Mouse (Mus musculus): ENCODE measurements around the gene Adipoq. TPM values are rescaled to one million over a fixed set of nuclear protein-coding genes. Genes with fewer than 3 reads are reported as not detected.

Adipoq gene
- total RNA-seq, 1 experiment: 0.22 TPM

DNA sequence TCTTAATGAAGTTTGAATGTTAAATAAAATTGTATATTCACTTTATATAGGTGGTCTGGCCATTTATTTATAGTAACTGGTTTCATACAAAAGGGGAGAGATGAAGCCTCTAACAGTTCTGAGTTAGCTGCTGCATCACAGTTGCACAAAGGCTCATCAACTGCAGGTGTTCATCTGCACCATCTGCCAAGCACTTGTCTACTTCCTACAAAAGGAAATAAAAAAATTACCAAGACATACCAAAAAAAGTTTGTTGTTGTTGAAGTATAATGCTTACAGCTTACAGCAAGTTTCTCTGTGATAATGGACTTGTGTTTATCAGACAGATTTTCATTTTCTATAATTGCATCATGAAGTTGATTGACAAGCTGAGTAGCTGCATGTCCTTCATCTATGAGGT is 32.4 kb upstream of the Adipoq start:
- Histone ChIP-seq H3K9me3 (ENCODE audit: control insufficient read depth, insufficient read depth, low read depth, low read length) (no peaks in the 10 kb centered on the region), H3K36me3 (ENCODE audit: control insufficient read depth, insufficient read depth, low read length, poor library complexity, severe bottlenecking) (peaks cover 44% of the 10 kb centered on the region), H3K27ac (ENCODE audit: insufficient read depth, low read depth, low read length, poor library complexity, severe bottlenecking) (no peak overlapping the region), H3K4me1 (ENCODE audit: control insufficient read depth in 2 of 2, insufficient read depth in 2 of 2, low read length in 2 of 2, poor library complexity in 1 of 2) (no peaks in the 10 kb centered on the region), H3K9ac (ENCODE audit: insufficient read depth, low read depth, low read length, poor library complexity, severe bottlenecking) (no peak overlapping the region), H3K4me3 (ENCODE audit: insufficient read depth in 1 of 2, low read depth in 1 of 2, low read length in 2 of 2, poor library complexity in 1 of 2, severe bottlenecking in 1 of 2) (no peak overlapping the region)
- TF ChIP-seq ZC3H11A (IDR thresholded peaks at IDR 0.05; ENCODE audit: borderline replicate concordance, low read depth, low read length) (no peak), CHD2 (IDR thresholded peaks at IDR 0.05; ENCODE audit: low read depth, low read length) (no peak), HCFC1 (IDR thresholded peaks at IDR 0.05; ENCODE audit: borderline replicate concordance, insufficient read depth, low read length) (no peak), MAFK (IDR thresholded peaks at IDR 0.05; ENCODE audit: insufficient read depth, low read depth, low read length) (no peak), ZNF384 (IDR thresholded peaks at IDR 0.05; ENCODE audit: low read depth, low read length) (no peak)
- in situ Hi-C loops (cut with MboI; ENCODE audit: low sequenced_read_pairs in 2 of 2, unreplicated experiment in 2 of 2): loop anchor here in 1 of 2 experiments (25.0 kb wide), 1 partner anchor 702 kb away; no protein-coding TSS in a partner anchor
- DNase-seq (ENCODE audit: low read depth, low spot score): no peak

DNA sequence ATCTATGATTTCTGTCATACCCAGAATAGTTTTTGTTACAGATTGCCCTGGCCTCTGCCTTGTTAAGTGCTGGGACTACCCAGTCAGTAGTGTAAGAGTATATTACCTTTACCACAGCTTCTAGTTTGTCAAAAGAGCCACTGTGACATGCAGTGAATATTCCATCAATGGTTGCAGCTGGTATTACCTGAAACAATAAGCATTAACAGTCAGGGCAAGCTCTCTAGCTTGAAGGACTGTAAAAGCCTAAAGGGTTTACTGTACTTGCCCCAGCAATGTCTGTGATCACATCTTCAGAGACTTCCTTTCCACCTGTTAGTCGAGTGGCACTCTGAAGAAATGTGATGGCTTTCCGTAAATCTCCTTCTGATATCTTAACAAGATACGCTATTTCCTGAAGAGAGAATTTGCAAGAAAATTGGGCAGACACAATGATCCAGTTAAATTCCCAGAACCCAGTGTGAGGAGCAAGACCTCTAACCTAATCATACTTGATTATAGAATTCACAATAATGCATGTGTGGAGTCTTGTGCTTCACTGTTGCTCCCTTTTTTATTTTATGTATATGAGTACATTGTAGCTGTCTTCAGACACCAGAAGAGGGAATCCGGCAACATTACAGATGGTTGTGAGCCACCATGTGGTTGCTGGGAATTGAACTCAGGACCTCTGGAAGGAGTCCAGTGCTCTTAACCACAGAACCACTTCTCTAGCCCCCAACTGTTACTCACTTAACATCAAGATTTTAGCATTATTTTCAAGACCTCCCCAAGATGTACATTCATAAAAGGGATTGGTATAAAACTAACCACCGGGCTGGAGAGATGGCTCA is 31.8 kb upstream of the Adipoq start:
- no peak for TF ChIP-seq HCFC1 (IDR thresholded peaks at IDR 0.05; ENCODE audit: borderline replicate concordance, insufficient read depth, low read length)
- no peak for TF ChIP-seq CHD2 (IDR thresholded peaks at IDR 0.05; ENCODE audit: low read depth, low read length)
- TF ChIP-seq MAFK (IDR thresholded peaks at IDR 0.05; ENCODE audit: insufficient read depth, low read depth, low read length): no peak
- no peak for TF ChIP-seq ZNF384 (IDR thresholded peaks at IDR 0.05; ENCODE audit: low read depth, low read length)
- TF ChIP-seq ZC3H11A (IDR thresholded peaks at IDR 0.05; ENCODE audit: borderline replicate concordance, low read depth, low read length): no peak
- in situ Hi-C loops (cut with MboI; ENCODE audit: low sequenced_read_pairs in 2 of 2, unreplicated experiment in 2 of 2): loop anchor here in 1 of 2 experiments (25.0 kb wide), 1 partner anchor 702 kb away; no protein-coding TSS in a partner anchor
- no peaks in the 10 kb centered on the region for H3K4me1 ChIP-seq (ENCODE audit: control insufficient read depth in 2 of 2, insufficient read depth in 2 of 2, low read length in 2 of 2, poor library complexity in 1 of 2)
- H3K9me3 ChIP-seq (ENCODE audit: control insufficient read depth, insufficient read depth, low read depth, low read length): no peaks in the 10 kb centered on the region
- no peak overlapping the region for H3K4me3 ChIP-seq (ENCODE audit: insufficient read depth in 1 of 2, low read depth in 1 of 2, low read length in 2 of 2, poor library complexity in 1 of 2, severe bottlenecking in 1 of 2)
- H3K9ac ChIP-seq (ENCODE audit: insufficient read depth, low read depth, low read length, poor library complexity, severe bottlenecking): no peak overlapping the region
- DNase-seq (ENCODE audit: low read depth, low spot score): no peak
- no peak overlapping the region for H3K27ac ChIP-seq (ENCODE audit: insufficient read depth, low read depth, low read length, poor library complexity, severe bottlenecking)
- peaks cover 39% of the 10 kb centered on the region for H3K36me3 ChIP-seq (ENCODE audit: control insufficient read depth, insufficient read depth, low read length, poor library complexity, severe bottlenecking)

DNA sequence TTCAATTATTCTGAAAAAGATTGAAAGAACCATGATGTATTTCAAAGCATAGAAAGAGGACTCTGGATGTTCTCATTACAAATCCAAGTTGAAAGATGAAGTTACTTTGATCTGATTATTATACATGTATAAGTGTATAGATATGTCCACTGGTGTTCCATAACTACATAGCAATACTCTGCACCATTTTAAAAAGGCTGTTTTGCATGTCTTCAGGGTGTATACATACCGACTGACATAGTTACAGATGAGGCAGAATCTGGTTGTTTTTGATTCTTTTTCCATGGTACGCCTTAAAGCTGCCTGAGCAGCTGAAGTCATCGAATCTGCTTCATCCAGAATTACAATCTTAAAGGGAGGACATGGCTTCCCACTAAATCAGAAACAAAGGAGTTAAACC is 30.9 kb upstream of the Adipoq start:
- H3K9ac ChIP-seq (ENCODE audit: insufficient read depth, low read depth, low read length, poor library complexity, severe bottlenecking): no peak overlapping the region
- H3K4me1 ChIP-seq (ENCODE audit: control insufficient read depth in 2 of 2, insufficient read depth in 2 of 2, low read length in 2 of 2, poor library complexity in 1 of 2): no peaks in the 10 kb centered on the region
- in situ Hi-C loops (cut with MboI; ENCODE audit: low sequenced_read_pairs in 2 of 2, unreplicated experiment in 2 of 2): loop anchor here in 1 of 2 experiments (25.0 kb wide), 1 partner anchor 703 kb away; no protein-coding TSS in a partner anchor
- TF ChIP-seq ZC3H11A (IDR thresholded peaks at IDR 0.05; ENCODE audit: borderline replicate concordance, low read depth, low read length) (no peak), CHD2 (IDR thresholded peaks at IDR 0.05; ENCODE audit: low read depth, low read length) (no peak), HCFC1 (IDR thresholded peaks at IDR 0.05; ENCODE audit: borderline replicate concordance, insufficient read depth, low read length) (no peak), MAFK (IDR thresholded peaks at IDR 0.05; ENCODE audit: insufficient read depth, low read depth, low read length) (no peak), ZNF384 (IDR thresholded peaks at IDR 0.05; ENCODE audit: low read depth, low read length) (no peak)
- no peak for DNase-seq (ENCODE audit: low read depth, low spot score)
- H3K27ac ChIP-seq (ENCODE audit: insufficient read depth, low read depth, low read length, poor library complexity, severe bottlenecking): no peak overlapping the region
- peaks cover 31% of the 10 kb centered on the region for H3K36me3 ChIP-seq (ENCODE audit: control insufficient read depth, insufficient read depth, low read length, poor library complexity, severe bottlenecking)
- H3K9me3 ChIP-seq (ENCODE audit: control insufficient read depth, insufficient read depth, low read depth, low read length): no peaks in the 10 kb centered on the region
- H3K4me3 ChIP-seq (ENCODE audit: insufficient read depth in 1 of 2, low read depth in 1 of 2, low read length in 2 of 2, poor library complexity in 1 of 2, severe bottlenecking in 1 of 2): no peak overlapping the region

DNA sequence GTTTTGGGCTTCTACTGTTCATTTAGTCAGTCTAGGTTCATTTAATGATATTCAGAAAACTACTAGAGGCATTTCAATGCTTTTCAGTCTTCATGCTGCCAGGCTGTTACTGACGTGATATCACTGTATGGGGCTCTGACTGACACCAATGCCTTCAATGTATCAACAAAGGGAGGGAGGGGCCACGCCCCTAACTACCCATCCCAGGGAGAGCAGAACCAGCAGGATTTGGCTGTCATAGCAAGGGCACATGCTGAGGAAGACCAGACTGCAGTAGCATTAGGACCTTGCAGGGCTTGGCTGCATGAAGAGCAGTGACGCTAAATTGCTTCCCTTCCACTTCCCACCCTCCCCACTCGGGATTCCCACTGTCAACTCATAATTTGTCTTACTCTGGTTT is 29.2 kb upstream of the Adipoq start:
- TF ChIP-seq MAFK (IDR thresholded peaks at IDR 0.05; ENCODE audit: insufficient read depth, low read depth, low read length): no peak
- no peak for TF ChIP-seq ZC3H11A (IDR thresholded peaks at IDR 0.05; ENCODE audit: borderline replicate concordance, low read depth, low read length)
- no peak for TF ChIP-seq CHD2 (IDR thresholded peaks at IDR 0.05; ENCODE audit: low read depth, low read length)
- TF ChIP-seq ZNF384 (IDR thresholded peaks at IDR 0.05; ENCODE audit: low read depth, low read length): no peak
- no peak for TF ChIP-seq HCFC1 (IDR thresholded peaks at IDR 0.05; ENCODE audit: borderline replicate concordance, insufficient read depth, low read length)
- no peak overlapping the region for H3K9ac ChIP-seq (ENCODE audit: insufficient read depth, low read depth, low read length, poor library complexity, severe bottlenecking)
- no peak for DNase-seq (ENCODE audit: low read depth, low spot score)
- H3K4me1 ChIP-seq (ENCODE audit: control insufficient read depth in 2 of 2, insufficient read depth in 2 of 2, low read length in 2 of 2, poor library complexity in 1 of 2): no peaks in the 10 kb centered on the region
- no peaks in the 10 kb centered on the region for H3K9me3 ChIP-seq (ENCODE audit: control insufficient read depth, insufficient read depth, low read depth, low read length)
- peaks cover 22% of the 10 kb centered on the region for H3K36me3 ChIP-seq (ENCODE audit: control insufficient read depth, insufficient read depth, low read length, poor library complexity, severe bottlenecking)
- in situ Hi-C loops (cut with MboI; ENCODE audit: low sequenced_read_pairs in 2 of 2, unreplicated experiment in 2 of 2): loop anchor here in 1 of 2 experiments (25.0 kb wide), 1 partner anchor 705 kb away; no protein-coding TSS in a partner anchor
- no peak overlapping the region for H3K27ac ChIP-seq (ENCODE audit: insufficient read depth, low read depth, low read length, poor library complexity, severe bottlenecking)
- no peak overlapping the region for H3K4me3 ChIP-seq (ENCODE audit: insufficient read depth in 1 of 2, low read depth in 1 of 2, low read length in 2 of 2, poor library complexity in 1 of 2, severe bottlenecking in 1 of 2)

Measured in ES-E14 (cell line).